Mouse (Mus musculus): Measurements from ENCODE around the gene Mapk12.

Gene Mapk12

GRCm38 (mm10) chr15:89171526-89172051, 31.1 kb upstream of the Mapk12 start:
- in situ Hi-C loops (cut with MboI, MseI): no loop called here

GRCm38 (mm10) chr15:89170102-89170501, 29.6 kb upstream of the Mapk12 start:
- in situ Hi-C loops (cut with MboI, MseI): no loop called here

- in situ Hi-C loops (cut with MboI, MseI): no loop called here
Measured at GRCm38 (mm10) chr15:89169431-89169830, 28.9 kb upstream of the Mapk12 start.

- in situ Hi-C loops (cut with MboI, MseI): no loop called here
Measured at GRCm38 (mm10) chr15:89168922-89169321, 28.4 kb upstream of the Mapk12 start.

GRCm38 (mm10) chr15:89165478-89165877, 25.0 kb upstream of the Mapk12 start:
- in situ Hi-C loops (cut with MboI, MseI): no loop called here

GRCm38 (mm10) chr15:89161397-89161796, 20.9 kb upstream of the Mapk12 start:
- in situ Hi-C loops (cut with MboI, MseI): no loop called here

GRCm38 (mm10) chr15:89158516-89158915, 18.0 kb upstream of the Mapk12 start:
- in situ Hi-C loops (cut with MboI, MseI): no loop called here

- in situ Hi-C loops (cut with MboI, MseI): no loop called here
Measured at GRCm38 (mm10) chr15:89157954-89158353, 17.5 kb upstream of the Mapk12 start.

GRCm38 (mm10) chr15:89152312-89152711, 11.8 kb upstream of the Mapk12 start:
- in situ Hi-C loops (cut with MboI, MseI): no loop called here

GRCm38 (mm10) chr15:89150041-89150390, 9.5 kb upstream of the Mapk12 start:
- in situ Hi-C loops (cut with MboI, MseI): no loop called here

- in situ Hi-C loops (cut with MboI, MseI): loop anchor here (5.0 kb wide), 1 partner anchor 48 kb away; the partner anchor contains the start of gene Dennd6b
Measured at GRCm38 (mm10) chr15:89149271-89150040, 9.0 kb upstream of the Mapk12 start, which contains the start of gene Mapk11. Gene Mapk11, minus strand, starts transcription at chr15:89149628.

GRCm38 (mm10) chr15:89148496-89149270, 8.2 kb upstream of the Mapk12 start:
- in situ Hi-C loops (cut with MboI, MseI): loop anchor here (5.0 kb wide), 1 partner anchor 49 kb away; the partner anchor contains the start of gene Dennd6b

GRCm38 (mm10) chr15:89147895-89148294, 7.4 kb upstream of the Mapk12 start:
- in situ Hi-C loops (cut with MboI, MseI): loop anchor here (5.0 kb wide), 1 partner anchor 49 kb away; the partner anchor contains the start of gene Dennd6b

GRCm38 (mm10) chr15:89147456-89147855, 7.0 kb upstream of the Mapk12 start:
- in situ Hi-C loops (cut with MboI, MseI): loop anchor here (5.0 kb wide), 1 partner anchor 50 kb away; the partner anchor contains the start of gene Dennd6b

- in situ Hi-C loops (cut with MboI, MseI): loop anchor here (5.0 kb wide), 1 partner anchor 50 kb away; the partner anchor contains the start of gene Dennd6b
Measured at GRCm38 (mm10) chr15:89147024-89147423, 6.5 kb upstream of the Mapk12 start.

GRCm38 (mm10) chr15:89146537-89146936, 6.0 kb upstream of the Mapk12 start:
- in situ Hi-C loops (cut with MboI, MseI): loop anchor here (5.0 kb wide), 1 partner anchor 51 kb away; the partner anchor contains the start of gene Dennd6b

GRCm38 (mm10) chr15:89145813-89146350, 5.4 kb upstream of the Mapk12 start:
- in situ Hi-C loops (cut with MboI, MseI): loop anchor here (5.0 kb wide), 1 partner anchor 51 kb away; the partner anchor contains the start of gene Dennd6b

GRCm38 (mm10) chr15:89144965-89145364, 4.5 kb upstream of the Mapk12 start:
- in situ Hi-C loops (cut with MboI, MseI): loop anchor here (5.0 kb wide), 1 partner anchor 52 kb away; the partner anchor contains the start of gene Dennd6b

GRCm38 (mm10) chr15:89143134-89143533, 2.6 kb upstream of the Mapk12 start:
- in situ Hi-C loops (cut with MboI, MseI): no loop called here

- in situ Hi-C loops (cut with MboI, MseI): no loop called here
Measured at GRCm38 (mm10) chr15:89141905-89142304, 1.4 kb upstream of the Mapk12 start.

- in situ Hi-C loops (cut with MboI, MseI): no loop called here
Measured at GRCm38 (mm10) chr15:89141443-89141842, 940 bp upstream of the Mapk12 start.

Data from regulatory T cell (primary cell).